ENCODE assay signal across 29 mouse cellular contexts in the genomic region with DNA sequence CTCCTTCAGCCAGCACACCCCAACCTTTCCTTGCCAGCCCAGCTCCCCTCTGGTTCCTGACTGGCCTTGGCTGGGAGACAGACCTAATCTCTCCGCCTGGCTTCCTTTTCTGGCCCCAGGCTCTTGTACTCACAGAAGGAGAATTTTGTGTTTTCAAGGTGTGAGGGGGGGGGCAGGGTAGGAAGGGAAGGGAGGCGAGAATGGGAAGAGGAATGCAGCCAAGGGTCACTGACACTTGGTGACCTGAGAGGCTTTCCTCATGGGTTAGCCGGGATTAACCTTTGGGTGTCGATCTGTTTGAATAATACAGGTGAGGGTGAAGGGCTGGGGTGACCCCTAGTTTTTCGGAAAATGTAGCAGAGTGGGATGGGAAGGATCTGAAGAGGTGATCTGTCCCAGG. TPM values are rescaled to one million over a fixed set of nuclear protein-coding genes. Genes with fewer than 3 reads are reported as not detected.
DNase-seq lines count a peak whose midpoint lies in the region; ATAC-seq lines count a peak whose summit lies in the region.
"Had no signal": no experiment of that assay in that cellular context is flagged by ENCODE, and none has a peak within 500 bp of the region (broad histone marks: within the 10 kb centered on the region; RNA-seq: fewer than 3 reads in every experiment).

No protein-coding gene starts in this region.

- H3K27me3 ChIP-seq in intestine, embryonic 15.5 days (replicated peaks) = no peaks in the 10 kb centered on the region
- H3K27me3 ChIP-seq in intestine, embryonic 16.5 days (replicated peaks; ENCODE audit: control insufficient read depth, insufficient read depth, low read length) = no peaks in the 10 kb centered on the region
- no peaks in the 10 kb centered on the region for H3K27me3 ChIP-seq in kidney, embryonic 14.5 days (ENCODE audit: control insufficient read depth, insufficient read depth, low read length)
- H3K27me3 ChIP-seq: CH12.LX; forebrain, embryonic 12.5 days; hindbrain, embryonic 13.5 days; limb, embryonic 13.5 days; midbrain, embryonic 15.5 days; neural tube, embryonic 15.5 days; stomach, embryonic 15.5 days had no signal

- H3K9me3 ChIP-seq in intestine, embryonic 15.5 days = no peaks in the 10 kb centered on the region
- H3K9me3 ChIP-seq in intestine, embryonic 16.5 days (ENCODE audit: control insufficient read depth, low read length) = no peaks in the 10 kb centered on the region
- no peaks in the 10 kb centered on the region for H3K9me3 ChIP-seq in kidney, embryonic 14.5 days (ENCODE audit: control insufficient read depth, low read length)
- H3K9me3 ChIP-seq: forebrain, embryonic 12.5 days; hindbrain, embryonic 13.5 days; limb, embryonic 13.5 days; midbrain, embryonic 15.5 days; neural tube, embryonic 15.5 days; stomach, embryonic 15.5 days had no signal

- H3K4me2 ChIP-seq in intestine, embryonic 15.5 days (replicated peaks) = no peak overlapping the region
- no peak overlapping the region for H3K4me2 ChIP-seq in intestine, embryonic 16.5 days (ENCODE audit: low read depth, low read length)
- H3K4me2 ChIP-seq in kidney, embryonic 14.5 days (replicated peaks; ENCODE audit: low read depth, low read length) = no peak overlapping the region
- H3K4me2 ChIP-seq: forebrain, embryonic 12.5 days; heart, embryonic 11.5 days; hindbrain, embryonic 13.5 days; limb, embryonic 13.5 days; lung, embryonic 14.5 days; midbrain, embryonic 15.5 days; neural tube, embryonic 15.5 days; stomach, embryonic 15.5 days had no signal

- peak; percentile 39 for ATAC-seq in intestine, embryonic 15.5 days
- ATAC-seq in intestine, embryonic 16.5 days = no peak
- ATAC-seq in kidney, embryonic 14.5 days (ENCODE audit: low FRiP score, low TSS enrichment) = no peak
- ATAC-seq: activated CD4-positive, CD25-positive, alpha-beta regulatory T cell, adult 4 months; midbrain, embryonic 15.5 days had no signal

- H3K4me1 ChIP-seq in intestine, embryonic 15.5 days (replicated peaks) = 0 out of 2 replicates have a peak, but pooled peaks cover 5% of the 10 kb centered on the region
- peaks cover 5% of the 10 kb centered on the region; the same call in 1 of the 2 replicates for H3K4me1 ChIP-seq in intestine, embryonic 16.5 days (ENCODE audit: control insufficient read depth, insufficient read depth, low read length)
- H3K4me1 ChIP-seq in kidney, embryonic 14.5 days (ENCODE audit: control insufficient read depth, insufficient read depth, low read length) = no peaks in the 10 kb centered on the region
- H3K4me1 ChIP-seq: stomach, embryonic 15.5 days had no signal

- H3K27ac ChIP-seq in intestine, embryonic 15.5 days = no peak overlapping the region
- H3K27ac ChIP-seq in intestine, embryonic 16.5 days (ENCODE audit: low read length) = no peak overlapping the region
- no peak overlapping the region for H3K27ac ChIP-seq in kidney, embryonic 14.5 days (ENCODE audit: low read depth, low read length)
- H3K27ac ChIP-seq: forebrain, embryonic 12.5 days; hindbrain, embryonic 13.5 days; limb, embryonic 13.5 days; liver, embryonic 14.5 days; midbrain, embryonic 15.5 days; neural tube, embryonic 15.5 days; stomach, embryonic 15.5 days had no signal

- peak; percentile 46 to 47 for DNase-seq in cerebellum, postnatal 10 days
- DNase-seq in cerebellum, adult 11-12 months = no peak
- peak; percentile 34 to 64 for DNase-seq in kidney, postnatal 25 days
- peak; percentile 30 for DNase-seq in yolk sac, embryonic 10.5 days (ENCODE audit: low spot score)
- DNase-seq: adrenal gland, adult 2 months; cerebellum, adult 9-11 months; gastrocnemius, postnatal 25 days; heart, postnatal 36 days; lung, embryonic 14.5 days; lung, postnatal 14 days; right cerebral cortex, postnatal 25 days had no signal

- H3K9ac ChIP-seq in intestine, embryonic 15.5 days = no peak overlapping the region
- no peak overlapping the region for H3K9ac ChIP-seq in intestine, embryonic 16.5 days (ENCODE audit: low read depth, low read length)
- no peak overlapping the region for H3K9ac ChIP-seq in kidney, embryonic 14.5 days (ENCODE audit: low read depth, low read length)
- H3K9ac ChIP-seq: forebrain, embryonic 12.5 days; hindbrain, embryonic 13.5 days; limb, embryonic 13.5 days; liver, embryonic 14.5 days; lung, embryonic 14.5 days; midbrain, embryonic 15.5 days; neural tube, embryonic 15.5 days; stomach, embryonic 15.5 days had no signal

- H3K36me3 ChIP-seq in intestine, embryonic 15.5 days = no peaks in the 10 kb centered on the region
- H3K36me3 ChIP-seq in intestine, embryonic 16.5 days (ENCODE audit: control insufficient read depth, insufficient read depth, low read length) = no peaks in the 10 kb centered on the region
- no peaks in the 10 kb centered on the region for H3K36me3 ChIP-seq in kidney, embryonic 14.5 days (ENCODE audit: control insufficient read depth, insufficient read depth, low read length)
- H3K36me3 ChIP-seq: forebrain, embryonic 12.5 days; hindbrain, embryonic 13.5 days; limb, embryonic 13.5 days; midbrain, embryonic 15.5 days; neural tube, embryonic 15.5 days; stomach, embryonic 15.5 days had no signal

- WGBS in intestine, embryonic 15.5 days = 58% methylated on average over 5 of the region's 5 CpGs
- 53% methylated on average over 5 of the region's 5 CpGs for WGBS in intestine, embryonic 16.5 days
- WGBS in kidney, embryonic 14.5 days = 47% methylated on average over 5 of the region's 5 CpGs

- H3K4me3 ChIP-seq in intestine, embryonic 15.5 days (replicated peaks) = no peak overlapping the region
- no peak overlapping the region for H3K4me3 ChIP-seq in intestine, embryonic 16.5 days (ENCODE audit: low read length)
- no peak overlapping the region for H3K4me3 ChIP-seq in kidney, embryonic 14.5 days (ENCODE audit: low read length)
- H3K4me3 ChIP-seq: erythroblast, embryonic 14.5 days; forebrain, embryonic 12.5 days; hindbrain, embryonic 13.5 days; limb, embryonic 13.5 days; midbrain, embryonic 15.5 days; neural tube, embryonic 15.5 days; stomach, embryonic 15.5 days had no signal

RNA-seq across cellular contexts. Expression of a gene that starts 12.7 kb away (rescaled TPM):
- 46.1 and 53.3 TPM in 2 replicates for polyA plus RNA-seq in intestine, embryonic 15.5 days (2015; fragmentation: Nextera tagmentation; extraction: Ambion mirVana)
- 43.1 and 45.2 TPM in 2 replicates for polyA plus RNA-seq in intestine, embryonic 16.5 days (2015; fragmentation: Nextera tagmentation; extraction: Ambion mirVana)
- polyA plus RNA-seq in kidney, embryonic 14.5 days (2014; fragmentation: Nextera tagmentation; extraction: Ambion mirVana) = 39.5 and 53.1 TPM in 2 replicates

RNA-seq across cellular contexts. Expression of a gene that starts 15.9 kb away (rescaled TPM):
- not detected in 2 replicates for polyA plus RNA-seq in intestine, embryonic 15.5 days (2015; fragmentation: Nextera tagmentation; extraction: Ambion mirVana)
- not detected in 2 replicates for polyA plus RNA-seq in intestine, embryonic 16.5 days (2015; fragmentation: Nextera tagmentation; extraction: Ambion mirVana)
- polyA plus RNA-seq in kidney, embryonic 14.5 days (2014; fragmentation: Nextera tagmentation; extraction: Ambion mirVana) = not detected in 2 replicates
- polyA plus RNA-seq: activated CD4-positive, CD25-positive, alpha-beta regulatory T cell, adult 4 months; C2C12; cortical plate, adult 2 months; embryonic facial prominence, embryonic 14.5 days; erythroblast, embryonic 14.5 days; hindbrain, embryonic 13.5 days; limb, embryonic 13.5 days; lung, embryonic 14.5 days; midbrain, embryonic 15.5 days; neural tube, embryonic 15.5 days; stomach, embryonic 15.5 days had no signal

RNA-seq across cellular contexts. Expression of a gene that starts 23.7 kb away (rescaled TPM):
- polyA plus RNA-seq in intestine, embryonic 15.5 days (2015; fragmentation: Nextera tagmentation; extraction: Ambion mirVana) = 3.3 TPM in 2 replicates
- 3.1 and 3.2 TPM in 2 replicates for polyA plus RNA-seq in intestine, embryonic 16.5 days (2015; fragmentation: Nextera tagmentation; extraction: Ambion mirVana)
- 0.66 and 0.96 TPM in 2 replicates for polyA plus RNA-seq in kidney, embryonic 14.5 days (2014; fragmentation: Nextera tagmentation; extraction: Ambion mirVana)
- polyA plus RNA-seq: erythroblast, embryonic 14.5 days had no signal

RNA-seq across cellular contexts. Expression of a gene that starts 54.4 kb away (rescaled TPM):
- polyA plus RNA-seq in intestine, embryonic 15.5 days (2015; fragmentation: Nextera tagmentation; extraction: Ambion mirVana) = 18.4 and 20.2 TPM in 2 replicates
- 24.1 and 24.6 TPM in 2 replicates for polyA plus RNA-seq in intestine, embryonic 16.5 days (2015; fragmentation: Nextera tagmentation; extraction: Ambion mirVana)
- 2.8 and 3.5 TPM in 2 replicates for polyA plus RNA-seq in kidney, embryonic 14.5 days (2014; fragmentation: Nextera tagmentation; extraction: Ambion mirVana)
- polyA plus RNA-seq: activated CD4-positive, CD25-positive, alpha-beta regulatory T cell, adult 4 months; erythroblast, embryonic 14.5 days had no signal

RNA-seq across cellular contexts. Expression of a gene that starts 55.0 kb away (rescaled TPM):
- polyA plus RNA-seq in intestine, embryonic 15.5 days (2015; fragmentation: Nextera tagmentation; extraction: Ambion mirVana) = 0.08 TPM in 1 of 2 replicates, not detected in the other
- not detected in 2 replicates for polyA plus RNA-seq in intestine, embryonic 16.5 days (2015; fragmentation: Nextera tagmentation; extraction: Ambion mirVana)
- 0.20 TPM in 1 of 2 replicates, not detected in the other for polyA plus RNA-seq in kidney, embryonic 14.5 days (2014; fragmentation: Nextera tagmentation; extraction: Ambion mirVana)
- polyA plus RNA-seq: heart, embryonic 16.5 days had no signal
